Mouse (Mus musculus): ENCODE measurements around the gene Aco2. TPM values are rescaled to one million over a fixed set of nuclear protein-coding genes. Genes with fewer than 3 reads are reported as not detected.

Aco2 gene
- polyA plus RNA-seq, 1 experiment from 2014 or later = 126 TPM

- no peak for DNase-seq (ENCODE audit: low spot score)
These were observed 71.2 kb downstream of the Aco2 start for GRCm38 (mm10) chr15:81943176-81943749.

- DNase-seq (ENCODE audit: low spot score) = no peak
These were observed 77.0 kb downstream of the Aco2 start for GRCm38 (mm10) chr15:81949076-81949475.

- no peak for DNase-seq (ENCODE audit: low spot score)
These were observed 77.5 kb downstream of the Aco2 start for GRCm38 (mm10) chr15:81949476-81950131.

GRCm38 (mm10) chr15:81950716-81951115, 78.6 kb downstream of the Aco2 start:
- DNase-seq (ENCODE audit: low spot score) = no peak

GRCm38 (mm10) chr15:81951159-81951558, 79.0 kb downstream of the Aco2 start:
- DNase-seq (ENCODE audit: low spot score) = no peak

- no peak for DNase-seq (ENCODE audit: low spot score)
These were observed 80.2 kb downstream of the Aco2 start for GRCm38 (mm10) chr15:81952310-81952709.

GRCm38 (mm10) chr15:81954151-81954583, 82.1 kb downstream of the Aco2 start:
- no peak for DNase-seq (ENCODE audit: low spot score)

GRCm38 (mm10) chr15:81954716-81955115, 82.6 kb downstream of the Aco2 start:
- no peak for DNase-seq (ENCODE audit: low spot score)

GRCm38 (mm10) chr15:81955414-81955813, 83.3 kb downstream of the Aco2 start:
- DNase-seq (ENCODE audit: low spot score) = no peak

- peak; percentile 72 for DNase-seq (ENCODE audit: low spot score)
These were observed 84.3 kb downstream of the Aco2 start for GRCm38 (mm10) chr15:81956457-81956856.

- no peak for DNase-seq (ENCODE audit: low spot score)
These were observed 85.5 kb downstream of the Aco2 start for GRCm38 (mm10) chr15:81957598-81957997.

- DNase-seq (ENCODE audit: low spot score) = no peak
These were observed 86.8 kb downstream of the Aco2 start for GRCm38 (mm10) chr15:81958906-81959305.

GRCm38 (mm10) chr15:81960171-81961077, 88.3 kb downstream of the Aco2 start, which contains the start of gene Pmm1:
Gene Pmm1 (minus strand): TSS chr15:81960930.
- DNase-seq (ENCODE audit: low spot score) = peak; percentile 100

GRCm38 (mm10) chr15:81961078-81961451, 89.0 kb downstream of the Aco2 start:
- DNase-seq (ENCODE audit: low spot score) = no peak

GRCm38 (mm10) chr15:81964262-81964661, 92.2 kb downstream of the Aco2 start:
- no peak for DNase-seq (ENCODE audit: low spot score)

Other genes starting within 250 kb of the Aco2 start
- gene L3mbtl2, start 208.4 kb upstream of the Aco2 start, polyA plus RNA-seq (2015; fragmentation: Nextera tagmentation; extraction: Ambion mirVana) = 28.3 and 29.9 TPM in 2 replicates
- 0.31 and 0.64 TPM in 2 replicates for gene Chadl, start 175.0 kb upstream of the Aco2 start, polyA plus RNA-seq (2015; fragmentation: Nextera tagmentation; extraction: Ambion mirVana)
- 14.5 and 17.6 TPM in 2 replicates for gene Zc3h7b, start 127.3 kb upstream of the Aco2 start, polyA plus RNA-seq (2015; fragmentation: Nextera tagmentation; extraction: Ambion mirVana)
- gene Rangap1, start 126.8 kb upstream of the Aco2 start, polyA plus RNA-seq (2015; fragmentation: Nextera tagmentation; extraction: Ambion mirVana) = 67.1 and 71.0 TPM in 2 replicates
- 12.3 and 14.8 TPM in 2 replicates for gene Tef, start 69.9 kb upstream of the Aco2 start, polyA plus RNA-seq (2015; fragmentation: Nextera tagmentation; extraction: Ambion mirVana)
- gene Tob2, start 13.5 kb upstream of the Aco2 start, polyA plus RNA-seq (2015; fragmentation: Nextera tagmentation; extraction: Ambion mirVana) = 28.8 TPM in 2 replicates
- gene Phf5a, start 398 bp upstream of the Aco2 start, polyA plus RNA-seq (2015; fragmentation: Nextera tagmentation; extraction: Ambion mirVana) = 154 and 161 TPM in 2 replicates
- 81.8 and 84.1 TPM in 2 replicates for gene Polr3h, start 53.9 kb downstream of the Aco2 start, polyA plus RNA-seq (2015; fragmentation: Nextera tagmentation; extraction: Ambion mirVana)
- gene Csdc2, start 64.5 kb downstream of the Aco2 start, polyA plus RNA-seq (2015; fragmentation: Nextera tagmentation; extraction: Ambion mirVana) = 0.62 and 0.88 TPM in 2 replicates
- gene Pmm1, start 88.6 kb downstream of the Aco2 start, polyA plus RNA-seq (2015; fragmentation: Nextera tagmentation; extraction: Ambion mirVana) = 45.1 and 50.5 TPM in 2 replicates
- gene 1700029P11Rik, start 108.2 kb downstream of the Aco2 start, polyA plus RNA-seq (2015; fragmentation: Nextera tagmentation; extraction: Ambion mirVana) = not detected in 2 replicates
- gene Xrcc6, start 115.5 kb downstream of the Aco2 start, polyA plus RNA-seq (2015; fragmentation: Nextera tagmentation; extraction: Ambion mirVana) = 441 and 472 TPM in 2 replicates
- gene Desi1, start 161.6 kb downstream of the Aco2 start, polyA plus RNA-seq (2015; fragmentation: Nextera tagmentation; extraction: Ambion mirVana) = 160 and 169 TPM in 2 replicates
- 387 and 431 TPM in 2 replicates for gene Snu13, start 175.3 kb downstream of the Aco2 start, polyA plus RNA-seq (2015; fragmentation: Nextera tagmentation; extraction: Ambion mirVana)
- 0.04 TPM in 1 of 2 replicates, not detected in the other for gene 4930407I10Rik, start 186.8 kb downstream of the Aco2 start, polyA plus RNA-seq (2015; fragmentation: Nextera tagmentation; extraction: Ambion mirVana)
- gene Mei1, start 197.7 kb downstream of the Aco2 start, polyA plus RNA-seq (2015; fragmentation: Nextera tagmentation; extraction: Ambion mirVana) = 0.04 TPM in 1 of 2 replicates, not detected in the other

Measured in thymus, postnatal 0 days (tissue).